Mouse (Mus musculus) MEL (cell line): ENCODE measurements around the gene Nob1.

ENCODE experiments used
- CHD2 ChIP-seq: IDR thresholded peaks from 2 replicates; pipeline ENCODE4 v1.6.1; 2011; ENCODE audit warnings: low read length, improper control_type of control experiment
- CTCF ChIP-seq, 3 experiments: IDR thresholded peaks in 2 of 3; conservative IDR thresholded peaks in 1 of 3; 2 replicates each; pipeline ENCODE4 v1.5.1; 2011 to 2012; ENCODE audit warnings: low read length in 3 of 3, low read depth in 2 of 3, mild to moderate bottlenecking in 2 of 3, improper control_type of control experiment in 1 of 3, inconsistent platforms in 1 of 3, mixed read lengths in 1 of 3, moderate library complexity in 1 of 3; ENCODE audit not compliant: control insufficient read depth in 1 of 3, insufficient read depth in 1 of 3, poor library complexity in 1 of 3, severe bottlenecking in 1 of 3
- ETS1 ChIP-seq: IDR thresholded peaks from 2 replicates; pipeline ENCODE4 v1.6.1; 2012; ENCODE audit warnings: low read depth, mild to moderate bottlenecking, inconsistent platforms, low read length, improper control_type of control experiment, moderate library complexity
- GATA1 ChIP-seq: IDR thresholded peaks from 2 replicates; pipeline ENCODE4 v1.6.1; 2011; ENCODE audit warnings: low read depth, low read length, improper control_type of control experiment
- MAFK ChIP-seq: IDR thresholded peaks from 2 replicates; pipeline ENCODE4 v1.6.1; 2011; ENCODE audit warnings: low read depth, mild to moderate bottlenecking, low read length, improper control_type of control experiment, borderline replicate concordance
- MEF2A ChIP-seq: IDR thresholded peaks from 2 replicates; pipeline ENCODE4 v1.6.1; 2014; ENCODE audit warnings: low read depth, mild to moderate bottlenecking, inconsistent platforms, low read length, improper control_type of control experiment; ENCODE audit not compliant: poor library complexity, insufficient replicate concordance, severe bottlenecking; ENCODE audit errors: extremely low read depth
- NELFE ChIP-seq: IDR thresholded peaks from 2 replicates; pipeline ENCODE4 v1.6.1; 2011; ENCODE audit warnings: low read depth, low read length, improper control_type of control experiment
- NRF1 ChIP-seq: IDR thresholded peaks from 2 replicates; pipeline ENCODE4 v1.6.1; 2014; ENCODE audit warnings: low read depth, mild to moderate bottlenecking, inconsistent platforms, low read length, improper control_type of control experiment, moderate library complexity; ENCODE audit not compliant: poor library complexity, insufficient read depth, severe bottlenecking
- POLR2A ChIP-seq, 2 experiments: IDR thresholded peaks; 2 replicates each; pipeline ENCODE4 v1.6.1; 2011 to 2012; ENCODE audit warnings: low read length in 2 of 2, mild to moderate bottlenecking in 2 of 2, control low read depth in 1 of 2, improper control_type of control experiment in 1 of 2, low read depth in 1 of 2, moderate library complexity in 1 of 2; ENCODE audit not compliant: control insufficient read depth in 1 of 2, insufficient read depth in 1 of 2, poor library complexity in 1 of 2
- TAL1 ChIP-seq: IDR thresholded peaks from 2 replicates; pipeline ENCODE4 v1.6.1; 2012; ENCODE audit warnings: mild to moderate bottlenecking, inconsistent platforms, low read length, moderate library complexity, mixed read lengths
- ZC3H11A ChIP-seq: IDR thresholded peaks from 2 replicates; pipeline ENCODE4 v1.6.1; 2012; ENCODE audit warnings: low read depth, mild to moderate bottlenecking, inconsistent platforms, low read length, improper control_type of control experiment
- ZKSCAN1 ChIP-seq: IDR thresholded peaks from 2 replicates; pipeline ENCODE4 v1.6.1; 2012; ENCODE audit warnings: low read depth, mild to moderate bottlenecking, inconsistent platforms, low read length, improper control_type of control experiment, moderate library complexity
- ZNF384 ChIP-seq: IDR thresholded peaks from 2 replicates; pipeline ENCODE4 v1.6.1; 2012; ENCODE audit warnings: low read depth, mild to moderate bottlenecking, inconsistent platforms, low read length, improper control_type of control experiment

DNA sequence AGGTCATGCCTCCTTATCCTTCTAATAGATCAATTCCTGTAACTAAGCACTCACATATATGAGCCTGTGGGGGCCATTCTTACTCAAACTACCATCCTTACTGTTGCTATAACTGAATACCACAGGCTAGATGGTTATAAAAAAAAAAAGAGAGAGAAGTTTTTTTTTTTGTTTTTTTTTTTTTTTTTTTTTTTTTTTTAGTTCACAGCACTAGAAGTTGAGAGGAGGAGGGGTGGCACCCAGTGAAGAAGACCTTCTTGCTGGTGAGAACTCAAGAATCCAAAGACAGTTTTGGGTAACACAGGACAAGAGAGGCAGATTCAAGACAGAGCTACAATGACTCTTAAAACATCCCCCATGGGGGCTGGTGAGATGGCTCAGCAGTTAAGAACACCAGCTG lies 29.5 kb downstream of the Nob1 start:
- TF ChIP-seq GATA1 (no peak), TAL1 (no peak), MAFK (no peak), MEF2A (no peak), ZKSCAN1 (no peak), NELFE (no peak), CTCF (IDR thresholded peaks at IDR 0.05 in 2 of 3, conservative IDR thresholded peaks at IDR 0.05 in 1 of 3; ENCODE audit: control insufficient read depth in 1 of 3, insufficient read depth in 1 of 3, low read depth in 2 of 3, low read length in 3 of 3, poor library complexity in 1 of 3, severe bottlenecking in 1 of 3) (no peak), CHD2 (no peak), ZNF384 (peak; percentile 60; the same call in 1 of the 2 replicates), NRF1 (no peak), ETS1 (no peak), POLR2A (IDR thresholded peaks at IDR 0.05; ENCODE audit: control insufficient read depth in 1 of 2, insufficient read depth in 1 of 2, low read depth in 1 of 2, low read length in 2 of 2, poor library complexity in 1 of 2) (no peak), ZC3H11A (no peak)
